In the genomic region with DNA sequence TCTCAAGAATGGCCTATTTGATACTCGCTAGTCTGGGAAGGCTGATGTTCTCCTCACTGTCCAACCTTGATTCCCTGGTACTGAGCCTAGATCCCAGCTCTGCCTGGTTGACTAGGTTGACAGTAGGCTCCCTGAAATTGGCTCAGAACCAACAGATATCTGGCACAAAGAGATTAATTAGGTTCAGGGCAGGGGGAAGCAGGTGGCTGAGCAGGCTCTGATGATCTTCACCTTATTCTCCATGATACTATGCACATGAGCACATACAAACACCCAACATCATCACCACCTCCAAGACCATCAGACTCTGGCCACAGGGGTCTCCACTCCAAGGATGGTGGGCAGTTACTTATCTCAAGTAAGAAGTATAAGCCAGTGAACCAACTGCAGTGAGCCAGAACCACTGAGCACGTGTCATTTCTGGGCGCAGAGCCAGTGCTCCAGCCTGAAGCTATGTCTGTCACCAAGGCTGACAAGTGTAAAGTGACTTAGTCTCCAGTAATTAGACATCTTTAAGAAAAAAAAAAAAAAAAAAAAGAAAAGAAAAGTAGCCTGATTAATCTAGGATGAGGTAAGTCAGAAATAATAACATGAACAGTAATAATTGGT, we compare ENCODE assay signal across 8 mouse cellular contexts.
DNase-seq lines count a peak whose midpoint lies in the region; ATAC-seq lines count a peak whose summit lies in the region.

No protein-coding gene starts in this region.

- peak; percentile 83 for ATAC-seq in heart, embryonic 15.5 days (replicated peaks; ENCODE audit: insufficient number of reproducible peaks, insufficient read depth, low FRiP score, low read depth)
- ATAC-seq in midbrain, embryonic 16.5 days, result peak; percentile 86
- ATAC-seq in inflammation-experienced regulatory T-cells, adult 6 months, result no peak

- no peak overlapping the region for H3K4me3 ChIP-seq in heart, embryonic 15.5 days
- H3K4me3 ChIP-seq in midbrain, embryonic 16.5 days (ENCODE audit: low read depth, low read length), result no peak overlapping the region

- no peaks in the 10 kb centered on the region for H3K36me3 ChIP-seq in heart, embryonic 15.5 days
- no peaks in the 10 kb centered on the region for H3K36me3 ChIP-seq in midbrain, embryonic 16.5 days (ENCODE audit: control insufficient read depth, insufficient read depth, low read length)

- no peaks in the 10 kb centered on the region for H3K27me3 ChIP-seq in heart, embryonic 15.5 days
- no peaks in the 10 kb centered on the region for H3K27me3 ChIP-seq in midbrain, embryonic 16.5 days (ENCODE audit: control insufficient read depth, insufficient read depth, low read depth, low read length)

- H3K4me2 ChIP-seq in heart, embryonic 15.5 days, result no peak overlapping the region
- H3K4me2 ChIP-seq in midbrain, embryonic 16.5 days (ENCODE audit: low read length), result no peak overlapping the region

- H3K4me1 ChIP-seq in heart, embryonic 15.5 days (replicated peaks), result peaks cover 35% of the 10 kb centered on the region
- H3K4me1 ChIP-seq in midbrain, embryonic 16.5 days (ENCODE audit: control insufficient read depth, insufficient read depth, low read length), result peaks cover 3% of the 10 kb centered on the region; the same call in 1 of the 2 replicates

- peak; percentile 26 for DNase-seq in ovary, postnatal 14 days (ENCODE audit: low spot score)
- DNase-seq in ovary, postnatal 10 days (ENCODE audit: low spot score), result no peak
- peak; percentile 97 to 98 for DNase-seq in cerebellum, postnatal 14 days
- DNase-seq in layer of hippocampus, postnatal 10 days (ENCODE audit: low spot score in 2 of 2), result peak; percentile 80 to 82
- DNase-seq in spleen, adult 18-20 months, result no peak

- no peaks in the 10 kb centered on the region for H3K9me3 ChIP-seq in heart, embryonic 15.5 days (replicated peaks)
- H3K9me3 ChIP-seq in midbrain, embryonic 16.5 days (replicated peaks; ENCODE audit: control insufficient read depth, low read length, poor library complexity, severe bottlenecking), result no peaks in the 10 kb centered on the region

- H3K27ac ChIP-seq in heart, embryonic 15.5 days, result peak overlapping the region; percentile 59
- H3K27ac ChIP-seq in midbrain, embryonic 16.5 days (ENCODE audit: low read length), result no peak overlapping the region

- 40% methylated on average over 3 of the region's 3 CpGs for WGBS in heart, embryonic 15.5 days
- 72% methylated on average over 3 of the region's 3 CpGs for WGBS in midbrain, embryonic 16.5 days

- H3K9ac ChIP-seq in heart, embryonic 15.5 days, result no peak overlapping the region
- H3K9ac ChIP-seq in midbrain, embryonic 16.5 days (ENCODE audit: low read depth, low read length), result no peak overlapping the region

Comparison
In these comparisons a context has a peak if more than half of its experiments do, and no peak if none do; other contexts are left out.
1. DNase-seq: peak in ovary, postnatal 14 days (single experiment), cerebellum, postnatal 14 days (2 of 2) and layer of hippocampus, postnatal 10 days (2 of 2); none in ovary, postnatal 10 days (single experiment) and spleen, adult 18-20 months (0 of 2).